ENCODE assay signal across 14 mouse cellular contexts in genomic region chrX:106871426-106871825, GRCm38 (mm10). TPM values are rescaled to one million over a fixed set of nuclear protein-coding genes. Genes with fewer than 3 reads are reported as not detected.
DNase-seq lines count a peak whose midpoint lies in the region; ATAC-seq lines count a peak whose summit lies in the region.
"Had no signal": no experiment of that assay in that cellular context is flagged by ENCODE, and none has a peak within 500 bp of the region (broad histone marks: within the 10 kb centered on the region; RNA-seq: fewer than 3 reads in every experiment).

No protein-coding gene starts in this region.

- H3K9ac ChIP-seq in kidney, embryonic 15.5 days: no peak overlapping the region
- H3K9ac ChIP-seq in kidney, embryonic 14.5 days (ENCODE audit: low read depth, low read length): no peak overlapping the region
- H3K9ac ChIP-seq: liver, embryonic 12.5 days had no signal

- peak; percentile 54 for DNase-seq in MN1 (ENCODE audit: low spot score)
- DNase-seq in Muller cell, postnatal 12 days (ENCODE audit: inconsistent ontology term): peak; percentile 27
- no peak for DNase-seq in limb, embryonic 10.5 days (ENCODE audit: low spot score)
- DNase-seq in ovary, postnatal 36 days (ENCODE audit: low spot score): no peak
- no peak for DNase-seq in layer of hippocampus, adult 18-20 months (ENCODE audit: low spot score in 2 of 2)
- DNase-seq: cerebellum, adult 8-10 months; embryo, embryonic 11 days; gastrocnemius, postnatal 10 days; kidney, adult 11 months; lung, postnatal 4 days; right cerebral cortex, postnatal 25 days had no signal

- ATAC-seq in kidney, embryonic 15.5 days (replicated peaks; ENCODE audit: low FRiP score): 0 out of 2 replicates have a peak, but pooled peaks have one; percentile 52
- no peak for ATAC-seq in kidney, embryonic 14.5 days (ENCODE audit: low FRiP score, low TSS enrichment)
- ATAC-seq: liver, embryonic 12.5 days had no signal

- no peak overlapping the region for H3K4me3 ChIP-seq in kidney, embryonic 15.5 days (replicated peaks)
- H3K4me3 ChIP-seq in kidney, embryonic 14.5 days (ENCODE audit: low read length): no peak overlapping the region
- H3K4me3 ChIP-seq in limb, embryonic 10.5 days: no peak overlapping the region
- H3K4me3 ChIP-seq: liver, embryonic 12.5 days had no signal

- H3K4me2 ChIP-seq in kidney, embryonic 15.5 days: no peak overlapping the region
- H3K4me2 ChIP-seq in kidney, embryonic 14.5 days (replicated peaks; ENCODE audit: low read depth, low read length): no peak overlapping the region
- H3K4me2 ChIP-seq: liver, embryonic 12.5 days had no signal

- WGBS in kidney, embryonic 15.5 days: 54% methylated on average over 3 of the region's 3 CpGs
- WGBS in kidney, embryonic 14.5 days: 71% methylated on average over 3 of the region's 3 CpGs
- 58% methylated on average over 3 of the region's 3 CpGs for WGBS in limb, embryonic 10.5 days

- H3K27ac ChIP-seq in kidney, embryonic 15.5 days: no peak overlapping the region
- no peak overlapping the region for H3K27ac ChIP-seq in kidney, embryonic 14.5 days (ENCODE audit: low read depth, low read length)
- peak overlapping the region; percentile 57; the same call in 1 of the 2 replicates for H3K27ac ChIP-seq in limb, embryonic 10.5 days
- H3K27ac ChIP-seq: liver, embryonic 12.5 days had no signal

- H3K36me3 ChIP-seq in kidney, embryonic 15.5 days: no peaks in the 10 kb centered on the region
- no peaks in the 10 kb centered on the region for H3K36me3 ChIP-seq in kidney, embryonic 14.5 days (ENCODE audit: control insufficient read depth, insufficient read depth, low read length)
- no peaks in the 10 kb centered on the region for H3K36me3 ChIP-seq in limb, embryonic 10.5 days
- H3K36me3 ChIP-seq: liver, embryonic 12.5 days had no signal

- H3K9me3 ChIP-seq in kidney, embryonic 15.5 days (replicated peaks): no peaks in the 10 kb centered on the region
- no peaks in the 10 kb centered on the region for H3K9me3 ChIP-seq in kidney, embryonic 14.5 days (ENCODE audit: control insufficient read depth, low read length)
- no peaks in the 10 kb centered on the region for H3K9me3 ChIP-seq in limb, embryonic 10.5 days (replicated peaks)
- H3K9me3 ChIP-seq: liver, embryonic 12.5 days had no signal

- no peaks in the 10 kb centered on the region for H3K4me1 ChIP-seq in kidney, embryonic 15.5 days
- H3K4me1 ChIP-seq in kidney, embryonic 14.5 days (ENCODE audit: control insufficient read depth, insufficient read depth, low read length): no peaks in the 10 kb centered on the region
- H3K4me1 ChIP-seq in limb, embryonic 10.5 days: 0 out of 2 replicates have a peak, but pooled peaks cover 6% of the 10 kb centered on the region
- H3K4me1 ChIP-seq: liver, embryonic 12.5 days had no signal

- H3K27me3 ChIP-seq in kidney, embryonic 15.5 days: peaks cover 5% of the 10 kb centered on the region; the same call in 1 of the 2 replicates
- H3K27me3 ChIP-seq in kidney, embryonic 14.5 days (ENCODE audit: control insufficient read depth, insufficient read depth, low read length): no peaks in the 10 kb centered on the region
- peaks cover 29% of the 10 kb centered on the region for H3K27me3 ChIP-seq in limb, embryonic 10.5 days (ENCODE audit: low read depth, poor library complexity, severe bottlenecking)
- H3K27me3 ChIP-seq: liver, embryonic 12.5 days had no signal

RNA-seq across cellular contexts. Expression of gene Rtl3, which starts 31.0 kb away (rescaled TPM):
- polyA plus RNA-seq in kidney, embryonic 15.5 days (2015; fragmentation: Nextera tagmentation; extraction: Ambion mirVana): 9.1 and 10.1 TPM in 2 replicates
- polyA plus RNA-seq in kidney, embryonic 14.5 days (2014; fragmentation: Nextera tagmentation; extraction: Ambion mirVana): 1.5 and 1.6 TPM in 2 replicates
- polyA plus RNA-seq in limb, embryonic 10.5 days (2016; fragmentation: Nextera tagmentation; extraction: Ambion mirVana): 0.35 and 2.3 TPM in 2 replicates
- total RNA-seq in layer of hippocampus, adult 18-20 months (2021): 1 to 10 TPM; 3.8 to 4.2 TPM

RNA-seq across cellular contexts. Expression of gene Lpar4, which starts 49.0 kb away (rescaled TPM):
- 15.3 and 16.6 TPM in 2 replicates for polyA plus RNA-seq in kidney, embryonic 15.5 days (2015; fragmentation: Nextera tagmentation; extraction: Ambion mirVana)
- polyA plus RNA-seq in kidney, embryonic 14.5 days (2014; fragmentation: Nextera tagmentation; extraction: Ambion mirVana): 14.6 and 16.8 TPM in 2 replicates
- 15.9 and 23.3 TPM in 2 replicates for polyA plus RNA-seq in limb, embryonic 10.5 days (2016; fragmentation: Nextera tagmentation; extraction: Ambion mirVana)
- 1 to 10 TPM; 1.8 to 2.0 TPM for total RNA-seq in layer of hippocampus, adult 18-20 months (2021)

Comparison
In these comparisons a context has a peak if more than half of its experiments do, and no peak if none do; other contexts are left out.
1. DNase-seq: peak in MN1 (single experiment) and Muller cell, postnatal 12 days (single experiment); none in limb, embryonic 10.5 days (single experiment), ovary, postnatal 36 days (single experiment) and layer of hippocampus, adult 18-20 months (0 of 2).